Mouse (Mus musculus): ENCODE data around the gene Ppp1r1b.

GRCm38 (mm10) chr11:98356625-98357394 is 8.6 kb downstream of the Ppp1r1b start:
- TF ChIP-seq CTCF (IDR thresholded peaks at IDR 0.05; ENCODE audit: low read depth) = no peak
- no peak for TF ChIP-seq EP300 (IDR thresholded peaks at IDR 0.05; ENCODE audit: low read depth)

All from heart, postnatal 0 days (tissue).